Mouse (Mus musculus): ENCODE data around the gene Stx4a. TPM values are rescaled to one million over a fixed set of nuclear protein-coding genes. Genes with fewer than 3 reads are reported as not detected.

Stx4a gene
- polyA plus RNA-seq, 1 experiment from 2014 or later, result 11.8 TPM

- Histone ChIP-seq H3K27me3 (ENCODE audit: control insufficient read depth, insufficient read depth, low read depth, low read length) (no peaks in the 10 kb centered on the region), H3K4me2 (ENCODE audit: low read depth, low read length) (no peak overlapping the region), H3K4me3 (ENCODE audit: low read depth, low read length) (no peak overlapping the region), H3K9ac (ENCODE audit: low read depth, low read length) (no peak overlapping the region), H3K36me3 (ENCODE audit: control insufficient read depth, insufficient read depth) (peaks cover 43% of the 10 kb centered on the region), H3K9me3 (replicated peaks; ENCODE audit: control insufficient read depth, low read length) (no peaks in the 10 kb centered on the region), H3K4me1 (ENCODE audit: control insufficient read depth, low read depth, low read length) (peaks cover 2% of the 10 kb centered on the region; the same call in 1 of the 2 replicates), H3K27ac (ENCODE audit: low read length) (no peak overlapping the region)
- no peak for ATAC-seq (ENCODE audit: low read depth)
- 80% methylated on average over 4 of the region's 4 CpGs for WGBS (ENCODE audit: insufficient replicate concordance)
These were observed 25.5 kb upstream of the Stx4a start for GRCm38 (mm10) chr7:127798591-127798990.

GRCm38 (mm10) chr7:127799211-127799610 lies 24.9 kb upstream of the Stx4a start:
- Histone ChIP-seq H3K27ac (ENCODE audit: low read length) (no peak overlapping the region), H3K36me3 (ENCODE audit: control insufficient read depth, insufficient read depth) (peaks cover 43% of the 10 kb centered on the region), H3K4me1 (ENCODE audit: control insufficient read depth, low read depth, low read length) (peaks cover 5% of the 10 kb centered on the region), H3K9me3 (replicated peaks; ENCODE audit: control insufficient read depth, low read length) (no peaks in the 10 kb centered on the region), H3K9ac (ENCODE audit: low read depth, low read length) (no peak overlapping the region), H3K4me3 (ENCODE audit: low read depth, low read length) (no peak overlapping the region), H3K4me2 (ENCODE audit: low read depth, low read length) (no peak overlapping the region), H3K27me3 (ENCODE audit: control insufficient read depth, insufficient read depth, low read depth, low read length) (no peaks in the 10 kb centered on the region)
- no peak for ATAC-seq (ENCODE audit: low read depth)
- WGBS (ENCODE audit: insufficient replicate concordance), result 86% methylated on average over 13 of the region's 13 CpGs

GRCm38 (mm10) chr7:127799738-127800137 lies 24.4 kb upstream of the Stx4a start:
- H3K4me1 ChIP-seq (ENCODE audit: control insufficient read depth, low read depth, low read length), result peaks cover 10% of the 10 kb centered on the region
- no peak overlapping the region for H3K4me3 ChIP-seq (ENCODE audit: low read depth, low read length)
- 58% methylated on average over 1 of the region's 1 CpGs for WGBS (ENCODE audit: insufficient replicate concordance)
- H3K9ac ChIP-seq (ENCODE audit: low read depth, low read length), result no peak overlapping the region
- H3K27me3 ChIP-seq (ENCODE audit: control insufficient read depth, insufficient read depth, low read depth, low read length), result no peaks in the 10 kb centered on the region
- no peaks in the 10 kb centered on the region for H3K9me3 ChIP-seq (replicated peaks; ENCODE audit: control insufficient read depth, low read length)
- no peak for ATAC-seq (ENCODE audit: low read depth)
- H3K36me3 ChIP-seq (ENCODE audit: control insufficient read depth, insufficient read depth), result peaks cover 43% of the 10 kb centered on the region
- H3K4me2 ChIP-seq (ENCODE audit: low read depth, low read length), result no peak overlapping the region
- no peak overlapping the region for H3K27ac ChIP-seq (ENCODE audit: low read length)

- H3K9ac ChIP-seq (ENCODE audit: low read depth, low read length), result peak within 1 kb of the TSS; percentile 42
- H3K9me3 ChIP-seq (replicated peaks; ENCODE audit: control insufficient read depth, low read length), result no peaks in the 10 kb centered on the region
- H3K4me2 ChIP-seq (ENCODE audit: low read depth, low read length), result peak within 1 kb of the TSS; percentile 41
- peaks cover 39% of the 10 kb centered on the region for H3K36me3 ChIP-seq (ENCODE audit: control insufficient read depth, insufficient read depth)
- H3K4me3 ChIP-seq (ENCODE audit: low read depth, low read length), result peak within 1 kb of the TSS; percentile 24
- peaks cover 18% of the 10 kb centered on the region for H3K4me1 ChIP-seq (ENCODE audit: control insufficient read depth, low read depth, low read length)
- WGBS (ENCODE audit: insufficient replicate concordance), result 30% methylated on average over 4 of the region's 6 CpGs
- peak within 1 kb of the TSS; percentile 35 for H3K27ac ChIP-seq (ENCODE audit: low read length)
- no peaks in the 10 kb centered on the region for H3K27me3 ChIP-seq (ENCODE audit: control insufficient read depth, insufficient read depth, low read depth, low read length)
- peak; percentile 73 for ATAC-seq (ENCODE audit: low read depth)
These were observed 23.6 kb upstream of the Stx4a start, which contains the start of gene Hsd3b7 for GRCm38 (mm10) chr7:127800435-127801009. Gene Hsd3b7 (plus strand): TSS chr7:127800604.

- Histone ChIP-seq H3K4me2 (ENCODE audit: low read depth, low read length) (peak overlapping the region; percentile 41), H3K27me3 (ENCODE audit: control insufficient read depth, insufficient read depth, low read depth, low read length) (no peaks in the 10 kb centered on the region), H3K27ac (ENCODE audit: low read length) (peak overlapping the region; percentile 35), H3K36me3 (ENCODE audit: control insufficient read depth, insufficient read depth) (peaks cover 33% of the 10 kb centered on the region), H3K9me3 (replicated peaks; ENCODE audit: control insufficient read depth, low read length) (no peaks in the 10 kb centered on the region), H3K4me3 (ENCODE audit: low read depth, low read length) (peak overlapping the region; percentile 24), H3K9ac (ENCODE audit: low read depth, low read length) (peak overlapping the region; percentile 42), H3K4me1 (ENCODE audit: control insufficient read depth, low read depth, low read length) (peaks cover 22% of the 10 kb centered on the region)
- ATAC-seq (ENCODE audit: low read depth), result peak; percentile 28
- WGBS (ENCODE audit: insufficient replicate concordance), result 70% methylated on average over 8 of the region's 8 CpGs
These were observed 23.0 kb upstream of the Stx4a start for GRCm38 (mm10) chr7:127801010-127801621.

- H3K36me3 ChIP-seq (ENCODE audit: control insufficient read depth, insufficient read depth), result peaks cover 21% of the 10 kb centered on the region
- no peak for ATAC-seq (ENCODE audit: low read depth)
- H3K9ac ChIP-seq (ENCODE audit: low read depth, low read length), result no peak overlapping the region
- H3K27ac ChIP-seq (ENCODE audit: low read length), result no peak overlapping the region
- no peaks in the 10 kb centered on the region for H3K27me3 ChIP-seq (ENCODE audit: control insufficient read depth, insufficient read depth, low read depth, low read length)
- H3K9me3 ChIP-seq (replicated peaks; ENCODE audit: control insufficient read depth, low read length), result no peaks in the 10 kb centered on the region
- H3K4me1 ChIP-seq (ENCODE audit: control insufficient read depth, low read depth, low read length), result peaks cover 29% of the 10 kb centered on the region
- 83% methylated on average over 17 of the region's 17 CpGs for WGBS (ENCODE audit: insufficient replicate concordance)
- no peak overlapping the region for H3K4me2 ChIP-seq (ENCODE audit: low read depth, low read length)
- H3K4me3 ChIP-seq (ENCODE audit: low read depth, low read length), result no peak overlapping the region
These were observed 21.8 kb upstream of the Stx4a start for GRCm38 (mm10) chr7:127802313-127802712.

GRCm38 (mm10) chr7:127808821-127809220 lies 15.3 kb upstream of the Stx4a start:
- no peak; the same call in 1 of the 2 replicates for ATAC-seq (ENCODE audit: low read depth)
- H3K9me3 ChIP-seq (replicated peaks; ENCODE audit: control insufficient read depth, low read length), result no peaks in the 10 kb centered on the region
- no peak overlapping the region for H3K4me3 ChIP-seq (ENCODE audit: low read depth, low read length)
- peaks cover 33% of the 10 kb centered on the region for H3K4me1 ChIP-seq (ENCODE audit: control insufficient read depth, low read depth, low read length)
- peak overlapping the region; percentile 69 for H3K27ac ChIP-seq (ENCODE audit: low read length)
- H3K4me2 ChIP-seq (ENCODE audit: low read depth, low read length), result no peak overlapping the region
- H3K27me3 ChIP-seq (ENCODE audit: control insufficient read depth, insufficient read depth, low read depth, low read length), result no peaks in the 10 kb centered on the region
- no peaks in the 10 kb centered on the region for H3K36me3 ChIP-seq (ENCODE audit: control insufficient read depth, insufficient read depth)
- WGBS (ENCODE audit: insufficient replicate concordance), result 31% methylated on average over 5 of the region's 5 CpGs
- H3K9ac ChIP-seq (ENCODE audit: low read depth, low read length), result no peak overlapping the region

- Histone ChIP-seq H3K27ac (ENCODE audit: low read length) (no peak overlapping the region), H3K27me3 (ENCODE audit: control insufficient read depth, insufficient read depth, low read depth, low read length) (no peaks in the 10 kb centered on the region), H3K4me2 (ENCODE audit: low read depth, low read length) (no peak overlapping the region), H3K9ac (ENCODE audit: low read depth, low read length) (no peak overlapping the region), H3K9me3 (replicated peaks; ENCODE audit: control insufficient read depth, low read length) (no peaks in the 10 kb centered on the region), H3K4me1 (ENCODE audit: control insufficient read depth, low read depth, low read length) (peaks cover 23% of the 10 kb centered on the region), H3K36me3 (ENCODE audit: control insufficient read depth, insufficient read depth) (no peaks in the 10 kb centered on the region), H3K4me3 (ENCODE audit: low read depth, low read length) (no peak overlapping the region)
- ATAC-seq (ENCODE audit: low read depth), result no peak
- WGBS (ENCODE audit: insufficient replicate concordance), result 55% methylated on average over 1 of the region's 1 CpGs
These were observed 14.2 kb upstream of the Stx4a start for GRCm38 (mm10) chr7:127809846-127810245.

GRCm38 (mm10) chr7:127810650-127811049 lies 13.4 kb upstream of the Stx4a start:
- ATAC-seq (ENCODE audit: low read depth), result no peak
- H3K4me1 ChIP-seq (ENCODE audit: control insufficient read depth, low read depth, low read length), result peaks cover 19% of the 10 kb centered on the region
- WGBS (ENCODE audit: insufficient replicate concordance), result 89% methylated on average over 10 of the region's 10 CpGs
- no peak overlapping the region for H3K27ac ChIP-seq (ENCODE audit: low read length)
- no peaks in the 10 kb centered on the region for H3K27me3 ChIP-seq (ENCODE audit: control insufficient read depth, insufficient read depth, low read depth, low read length)
- no peak overlapping the region for H3K4me3 ChIP-seq (ENCODE audit: low read depth, low read length)
- H3K4me2 ChIP-seq (ENCODE audit: low read depth, low read length), result no peak overlapping the region
- no peaks in the 10 kb centered on the region for H3K9me3 ChIP-seq (replicated peaks; ENCODE audit: control insufficient read depth, low read length)
- no peak overlapping the region for H3K9ac ChIP-seq (ENCODE audit: low read depth, low read length)
- no peaks in the 10 kb centered on the region for H3K36me3 ChIP-seq (ENCODE audit: control insufficient read depth, insufficient read depth)
